Mouse (Mus musculus): ENCODE measurements around the gene Fer1l4.

Gene Fer1l4

GRCm38 (mm10) chr2:156007888-156008532, 44.7 kb downstream of the Fer1l4 start, which contains the start of the genes 6430550D23Rik and Ergic3:
6430550D23Rik (minus strand) TSS chr2:156007977.
Ergic3 (plus strand) TSS chr2:156008045.
- DNase-seq (ENCODE audit: low spot score), result peak; percentile 97

DNA sequence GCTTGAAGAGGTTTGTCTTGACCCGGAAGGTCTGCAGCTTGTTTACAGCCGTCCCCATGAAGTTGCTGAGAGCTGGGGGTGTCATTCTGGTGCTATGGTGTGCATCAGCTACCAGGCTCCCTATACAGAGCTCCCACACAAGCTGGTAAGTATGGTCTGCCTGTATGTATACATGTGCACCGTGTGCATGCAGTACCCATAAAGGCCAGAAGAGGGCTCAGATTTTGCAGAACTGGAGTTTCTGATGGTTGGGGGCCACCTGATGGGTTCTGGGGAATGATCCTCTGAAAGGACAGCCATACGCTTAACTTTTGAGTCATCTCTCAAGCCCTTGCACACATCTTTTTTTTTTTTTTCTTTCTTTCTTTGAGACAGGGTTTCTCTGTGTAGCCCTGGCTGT, 47.4 kb downstream of the Fer1l4 start:
- peak; percentile 33 for DNase-seq (ENCODE audit: low spot score)

GRCm38 (mm10) chr2:155991863-155992321, 60.9 kb downstream of the Fer1l4 start:
- DNase-seq (ENCODE audit: low spot score), result no peak

DNA sequence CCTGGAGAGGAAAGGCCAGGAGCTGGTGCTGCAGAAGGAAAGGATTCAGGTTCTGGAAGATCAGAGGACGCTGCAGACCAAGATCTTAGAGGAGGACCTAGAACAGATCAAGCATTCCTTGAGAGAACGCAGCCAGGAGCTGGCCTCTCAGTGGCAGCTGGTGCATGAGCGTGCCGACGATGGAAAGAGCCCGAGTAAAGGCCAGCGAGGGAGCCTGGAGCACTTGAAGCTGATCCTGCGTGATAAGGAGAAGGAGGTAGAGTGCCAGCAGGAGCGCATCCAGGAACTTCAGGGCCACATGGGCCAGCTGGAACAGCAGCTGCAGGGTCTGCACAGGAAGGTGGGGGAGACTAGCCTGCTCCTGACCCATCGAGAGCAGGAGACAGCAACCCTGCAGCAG, 61.6 kb downstream of the Fer1l4 start:
- DNase-seq (ENCODE audit: low spot score), result no peak

- DNase-seq (ENCODE audit: low spot score), result peak; percentile 48
These were observed 63.7 kb downstream of the Fer1l4 start for GRCm38 (mm10) chr2:155989085-155989484.

- no peak for DNase-seq (ENCODE audit: low spot score)
These were observed 65.6 kb downstream of the Fer1l4 start for GRCm38 (mm10) chr2:155987131-155987530.

- DNase-seq (ENCODE audit: low spot score), result no peak
These were observed 67.0 kb downstream of the Fer1l4 start for GRCm38 (mm10) chr2:155985776-155986175.

DNA sequence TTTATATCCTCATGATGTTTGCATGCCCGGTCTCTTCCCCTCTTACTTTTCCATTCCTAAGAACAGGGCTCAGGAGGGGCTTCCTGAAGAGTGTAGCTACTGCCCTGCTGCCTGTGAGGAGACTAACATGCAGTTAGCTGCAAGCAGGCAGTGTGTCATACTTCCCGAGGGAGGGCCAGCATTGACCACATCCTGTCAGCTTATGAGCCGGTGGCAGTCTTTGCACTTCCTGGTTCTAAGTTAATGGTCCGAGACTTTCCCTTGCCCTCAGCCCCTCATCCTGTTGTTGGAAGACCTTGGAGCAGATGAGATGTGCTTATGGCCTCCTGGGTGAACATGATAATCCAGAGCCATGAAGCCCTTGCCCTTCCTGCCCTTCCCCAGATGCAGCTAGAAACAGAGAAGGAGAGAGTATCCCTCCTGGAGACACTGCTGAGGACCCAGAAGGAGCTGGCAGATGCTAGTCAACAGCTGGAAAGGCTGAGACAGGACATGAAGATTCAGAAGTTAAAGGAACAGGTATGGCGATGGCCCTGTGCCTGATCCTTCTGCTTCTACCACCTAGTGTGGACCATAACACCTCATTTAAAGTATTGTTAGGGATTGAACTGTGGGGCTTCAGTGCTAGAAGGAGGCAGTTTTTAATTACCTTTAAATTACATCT, 73.3 kb downstream of the Fer1l4 start:
- DNase-seq (ENCODE audit: low spot score), result no peak

DNA sequence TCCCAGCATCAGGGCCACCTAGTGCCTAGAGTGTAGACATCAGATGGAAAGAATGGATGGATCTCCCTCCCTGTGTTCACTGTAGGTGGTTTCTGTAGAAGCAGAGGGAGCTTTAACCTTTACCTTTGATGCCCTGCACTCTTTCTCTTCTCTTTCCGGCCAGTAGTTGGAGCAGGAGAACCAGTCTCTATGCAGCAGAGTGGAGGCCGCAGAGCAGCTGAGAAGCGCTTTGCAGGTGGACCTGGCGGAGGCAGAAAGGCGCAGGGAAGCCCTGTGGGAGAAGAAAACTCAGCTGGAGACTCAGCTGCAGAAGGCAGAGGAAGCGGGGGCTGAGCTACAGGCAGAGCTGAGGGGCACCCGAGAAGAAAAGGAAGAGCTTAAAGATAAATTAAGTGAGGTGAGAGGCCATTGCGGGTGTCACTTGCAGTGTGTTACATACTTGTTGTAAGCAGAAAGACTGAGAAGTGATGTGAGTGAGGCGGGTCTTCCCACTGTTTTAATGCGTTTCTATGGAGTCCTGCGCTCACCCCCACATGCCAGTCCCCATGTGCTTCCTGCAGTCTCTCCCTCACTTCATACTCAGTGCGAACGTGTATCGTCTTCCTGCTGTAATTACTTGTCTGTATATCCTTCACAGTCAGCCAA, 78.5 kb downstream of the Fer1l4 start:
- DNase-seq (ENCODE audit: low spot score), result peak; percentile 5

- no peak for DNase-seq (ENCODE audit: low spot score)
These were observed 79.4 kb downstream of the Fer1l4 start for GRCm38 (mm10) chr2:155973348-155973747.

All from retina, embryonic 14.5 days (tissue).